ENCODE assay signal across 20 mouse cellular contexts in the genomic region with DNA sequence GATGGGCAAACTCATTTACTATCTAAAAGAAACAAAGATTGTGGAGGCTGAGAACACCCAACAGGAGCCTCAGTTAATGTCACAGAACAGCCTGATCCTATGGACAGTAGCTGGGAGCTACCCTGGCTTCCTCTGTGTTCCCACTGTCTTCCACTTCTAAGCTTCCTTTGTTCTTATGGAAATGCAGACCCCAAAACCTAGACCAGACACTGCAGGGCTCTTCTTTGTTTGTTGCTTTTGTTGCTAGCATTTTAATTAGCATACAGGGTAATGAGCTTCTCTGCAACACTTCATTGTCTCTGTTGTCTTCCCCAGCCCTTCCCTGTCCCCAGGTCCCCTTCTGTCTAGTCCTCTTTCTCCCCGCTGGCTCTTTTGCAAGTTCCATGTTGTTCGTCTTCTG.
DNase-seq lines count a peak whose midpoint lies in the region; ATAC-seq and TF ChIP-seq lines count a peak whose summit lies in the region.
"Had no signal": no experiment of that assay in that cellular context is flagged by ENCODE, and none has a peak within 500 bp of the region (broad histone marks: within the 10 kb centered on the region; RNA-seq: fewer than 3 reads in every experiment).

No protein-coding gene starts in this region.

- H3K36me3 ChIP-seq in lung, embryonic 16.5 days (ENCODE audit: control insufficient read depth, insufficient read depth, low read length): no peaks in the 10 kb centered on the region
- H3K36me3 ChIP-seq in neural tube, embryonic 11.5 days (ENCODE audit: control insufficient read depth, insufficient read depth, low read length): no peaks in the 10 kb centered on the region
- no peaks in the 10 kb centered on the region for H3K36me3 ChIP-seq in intestine, embryonic 15.5 days
- H3K36me3 ChIP-seq: heart, embryonic 15.5 days; hindbrain, embryonic 12.5 days had no signal

- no peaks in the 10 kb centered on the region for H3K9me3 ChIP-seq in lung, embryonic 16.5 days (ENCODE audit: control insufficient read depth, low read length)
- H3K9me3 ChIP-seq in neural tube, embryonic 11.5 days (ENCODE audit: control insufficient read depth, low read length): no peaks in the 10 kb centered on the region
- H3K9me3 ChIP-seq in intestine, embryonic 15.5 days: no peaks in the 10 kb centered on the region
- H3K9me3 ChIP-seq: forebrain, embryonic 13.5 days; heart, embryonic 15.5 days; hindbrain, embryonic 12.5 days had no signal

- no peak for DNase-seq in lung, adult 2 months
- no peak for DNase-seq in neural tube, embryonic 11.5 days (ENCODE audit: low spot score)
- DNase-seq in neural tube, embryonic 10.5 days (ENCODE audit: extremely low spot score, low spot score): no peak
- peak; percentile 5 for DNase-seq in ZHBTc4 (ENCODE audit: low read depth, low spot score)
- DNase-seq in retina, postnatal 1 day: peak; percentile 88
- DNase-seq: adrenal gland, postnatal 10 days; cerebellum, adult 11 months; cerebellum, adult 8-10 months; cerebellum, postnatal 14 days; forebrain, postnatal 0 days; gastrocnemius, postnatal 14 days; heart, adult 2 months; heart, postnatal 14 days had no signal

- H3K27me3 ChIP-seq in lung, embryonic 16.5 days (ENCODE audit: control insufficient read depth, insufficient read depth, low read depth, low read length): no peaks in the 10 kb centered on the region
- no peaks in the 10 kb centered on the region for H3K27me3 ChIP-seq in neural tube, embryonic 11.5 days (ENCODE audit: control insufficient read depth, insufficient read depth, low read length)
- H3K27me3 ChIP-seq in intestine, embryonic 15.5 days (replicated peaks): no peaks in the 10 kb centered on the region
- H3K27me3 ChIP-seq: CH12.LX; forebrain, embryonic 13.5 days; heart, embryonic 15.5 days; hindbrain, embryonic 12.5 days had no signal

- H3K27ac ChIP-seq in lung, embryonic 16.5 days (ENCODE audit: low read length): peak overlapping the region; percentile 55
- H3K27ac ChIP-seq in neural tube, embryonic 11.5 days (ENCODE audit: low read depth, low read length): no peak overlapping the region
- no peak overlapping the region for H3K27ac ChIP-seq in intestine, embryonic 15.5 days
- H3K27ac ChIP-seq: forebrain, embryonic 13.5 days; heart, adult 2 months; heart, embryonic 15.5 days; hindbrain, embryonic 12.5 days had no signal

- H3K4me2 ChIP-seq in lung, embryonic 16.5 days (ENCODE audit: low read depth, low read length): no peak overlapping the region
- H3K4me2 ChIP-seq in neural tube, embryonic 11.5 days (ENCODE audit: low read depth): no peak overlapping the region
- H3K4me2 ChIP-seq in intestine, embryonic 15.5 days (replicated peaks): no peak overlapping the region
- H3K4me2 ChIP-seq: forebrain, embryonic 13.5 days; heart, embryonic 11.5 days; heart, embryonic 15.5 days; hindbrain, embryonic 12.5 days had no signal

- no peak for TF ChIP-seq POLR2A in lung, adult 2 months (IDR thresholded peaks at IDR 0.05; ENCODE audit: borderline replicate concordance, extremely low read depth, low read depth, low read length)

- H3K4me3 ChIP-seq in lung, embryonic 16.5 days (ENCODE audit: low read length): no peak overlapping the region
- no peak overlapping the region for H3K4me3 ChIP-seq in lung, adult 2 months (replicated peaks; ENCODE audit: extremely low read depth, low read depth, low read length)
- no peak overlapping the region for H3K4me3 ChIP-seq in neural tube, embryonic 11.5 days (ENCODE audit: low read depth, low read length)
- no peak overlapping the region for H3K4me3 ChIP-seq in intestine, embryonic 15.5 days (replicated peaks)
- H3K4me3 ChIP-seq: forebrain, embryonic 13.5 days; heart, adult 2 months; heart, embryonic 15.5 days; hindbrain, embryonic 12.5 days had no signal

- no peaks in the 10 kb centered on the region for H3K4me1 ChIP-seq in lung, embryonic 16.5 days (replicated peaks; ENCODE audit: control insufficient read depth, insufficient read depth, low read length)
- no peaks in the 10 kb centered on the region for H3K4me1 ChIP-seq in lung, adult 2 months (ENCODE audit: control insufficient read depth, insufficient read depth, low read length)
- H3K4me1 ChIP-seq in neural tube, embryonic 11.5 days (ENCODE audit: control insufficient read depth, insufficient read depth, low read length): 0 out of 2 replicates have a peak, but pooled peaks cover 2% of the 10 kb centered on the region
- no peaks in the 10 kb centered on the region for H3K4me1 ChIP-seq in intestine, embryonic 15.5 days (replicated peaks)

- TF ChIP-seq CTCF in lung, adult 2 months (IDR thresholded peaks at IDR 0.05; ENCODE audit: insufficient read depth, low read length): no peak

- WGBS in lung, embryonic 16.5 days: 82% methylated on average over 2 of the region's 2 CpGs
- WGBS in lung, adult 2 months: 81% methylated on average over 2 of the region's 2 CpGs
- 68% methylated on average over 2 of the region's 2 CpGs for WGBS in neural tube, embryonic 11.5 days
- WGBS in intestine, embryonic 15.5 days: 76% methylated on average over 2 of the region's 2 CpGs

- H3K9ac ChIP-seq in lung, embryonic 16.5 days (ENCODE audit: low read length): no peak overlapping the region
- no peak overlapping the region for H3K9ac ChIP-seq in neural tube, embryonic 11.5 days (ENCODE audit: low read length)
- no peak overlapping the region for H3K9ac ChIP-seq in intestine, embryonic 15.5 days
- H3K9ac ChIP-seq: forebrain, embryonic 13.5 days; forebrain, postnatal 0 days; heart, embryonic 15.5 days; hindbrain, embryonic 12.5 days had no signal

- no peak for ATAC-seq in lung, embryonic 16.5 days (ENCODE audit: low read depth)
- ATAC-seq in neural tube, embryonic 11.5 days (ENCODE audit: insufficient read depth, low FRiP score, low TSS enrichment): peak; percentile 55
- no peak for ATAC-seq in intestine, embryonic 15.5 days
- ATAC-seq: forebrain, embryonic 13.5 days; forebrain, postnatal 0 days had no signal

Comparison
In these comparisons a context has a peak if more than half of its experiments do, and no peak if none do; other contexts are left out.
1. DNase-seq: peak in ZHBTc4 (single experiment) and retina, postnatal 1 day (single experiment); none in lung, adult 2 months (single experiment), neural tube, embryonic 11.5 days (single experiment) and neural tube, embryonic 10.5 days (single experiment).